Mouse (Mus musculus) induced T-regulatory cell, adult 2 months (primary cell): ENCODE results near the gene Cav2.

Experiments
- DNase-seq: peaks from one replicate; pipeline ENCODE4 v3.0.0-alpha.2; 2012; ENCODE audit warnings: low read depth

Gene Cav2

GRCm38 (mm10) chr6:17314241-17314640 is 33.3 kb downstream of the Cav2 start:
- DNase-seq = no peak

GRCm38 (mm10) chr6:17314659-17315616 is 34.0 kb downstream of the Cav2 start:
- DNase-seq = no peak

- DNase-seq = no peak
Observed at GRCm38 (mm10) chr6:17316294-17317166, 35.5 kb downstream of the Cav2 start.

GRCm38 (mm10) chr6:17317167-17317524 is 36.2 kb downstream of the Cav2 start:
- no peak for DNase-seq

GRCm38 (mm10) chr6:17317944-17318343 is 37.0 kb downstream of the Cav2 start:
- no peak for DNase-seq

GRCm38 (mm10) chr6:17321976-17322375 is 41.0 kb downstream of the Cav2 start:
- no peak for DNase-seq

GRCm38 (mm10) chr6:17327216-17327615 is 46.2 kb downstream of the Cav2 start:
- no peak for DNase-seq

GRCm38 (mm10) chr6:17329801-17330200 is 48.8 kb downstream of the Cav2 start:
- no peak for DNase-seq

- DNase-seq = no peak
Observed at GRCm38 (mm10) chr6:17337724-17338123, 56.7 kb downstream of the Cav2 start.
